Mouse (Mus musculus): ENCODE measurements around the gene Gmfg.

Gene Gmfg

GRCm38 (mm10) chr7:28437964-28438363, 717 bp downstream of the Gmfg start:
- no peak for DNase-seq (ENCODE audit: low read depth, low spot score)

GRCm38 (mm10) chr7:28438771-28439170, 1.5 kb downstream of the Gmfg start:
- DNase-seq (ENCODE audit: low read depth, low spot score): no peak

GRCm38 (mm10) chr7:28440739-28441138, 3.5 kb downstream of the Gmfg start:
- peak; percentile 89 for DNase-seq (ENCODE audit: low read depth, low spot score)

GRCm38 (mm10) chr7:28441776-28442485, 4.7 kb downstream of the Gmfg start:
- DNase-seq (ENCODE audit: low read depth, low spot score): no peak

- DNase-seq (ENCODE audit: low read depth, low spot score): no peak
Observed at GRCm38 (mm10) chr7:28442688-28443087, 5.4 kb downstream of the Gmfg start.

GRCm38 (mm10) chr7:28444344-28444974, 7.2 kb downstream of the Gmfg start:
- no peak for DNase-seq (ENCODE audit: low read depth, low spot score)

- DNase-seq (ENCODE audit: low read depth, low spot score): peak; percentile 72
Observed at GRCm38 (mm10) chr7:28446446-28446845, 9.2 kb downstream of the Gmfg start.

- DNase-seq (ENCODE audit: low read depth, low spot score): peak; percentile 94
Observed at GRCm38 (mm10) chr7:28447101-28447830, 10.0 kb downstream of the Gmfg start.

- peak; percentile 86 for DNase-seq (ENCODE audit: low read depth, low spot score)
Observed at GRCm38 (mm10) chr7:28447865-28448820, 10.9 kb downstream of the Gmfg start.

GRCm38 (mm10) chr7:28451531-28452360, 14.5 kb downstream of the Gmfg start, which contains the start of gene Lrfn1:
Gene Lrfn1, plus strand, starts transcription at chr7:28451980.
- DNase-seq (ENCODE audit: low read depth, low spot score): peak; percentile 51

- DNase-seq (ENCODE audit: low read depth, low spot score): no peak
Observed at GRCm38 (mm10) chr7:28452361-28453005, 15.2 kb downstream of the Gmfg start.

GRCm38 (mm10) chr7:28460361-28460760, 23.1 kb downstream of the Gmfg start:
- DNase-seq (ENCODE audit: low read depth, low spot score): no peak

- no peak for DNase-seq (ENCODE audit: low read depth, low spot score)
Observed at GRCm38 (mm10) chr7:28462769-28463168, 25.5 kb downstream of the Gmfg start.

GRCm38 (mm10) chr7:28464416-28465212, 27.4 kb downstream of the Gmfg start:
- peak; percentile 91 for DNase-seq (ENCODE audit: low read depth, low spot score)

- no peak for DNase-seq (ENCODE audit: low read depth, low spot score)
Observed at GRCm38 (mm10) chr7:28466721-28467212, 29.5 kb downstream of the Gmfg start.

GRCm38 (mm10) chr7:28467213-28467751, 30.0 kb downstream of the Gmfg start:
- no peak for DNase-seq (ENCODE audit: low read depth, low spot score)

- no peak for DNase-seq (ENCODE audit: low read depth, low spot score)
Observed at GRCm38 (mm10) chr7:28476191-28476590, 38.9 kb downstream of the Gmfg start.

GRCm38 (mm10) chr7:28477363-28477762, 40.1 kb downstream of the Gmfg start:
- no peak for DNase-seq (ENCODE audit: low read depth, low spot score)

GRCm38 (mm10) chr7:28478854-28479253, 41.6 kb downstream of the Gmfg start:
- no peak for DNase-seq (ENCODE audit: low read depth, low spot score)

Measured in ES-CJ7 (cell line).